8 mouse cellular contexts compared by ENCODE assay signal in the genomic region with DNA sequence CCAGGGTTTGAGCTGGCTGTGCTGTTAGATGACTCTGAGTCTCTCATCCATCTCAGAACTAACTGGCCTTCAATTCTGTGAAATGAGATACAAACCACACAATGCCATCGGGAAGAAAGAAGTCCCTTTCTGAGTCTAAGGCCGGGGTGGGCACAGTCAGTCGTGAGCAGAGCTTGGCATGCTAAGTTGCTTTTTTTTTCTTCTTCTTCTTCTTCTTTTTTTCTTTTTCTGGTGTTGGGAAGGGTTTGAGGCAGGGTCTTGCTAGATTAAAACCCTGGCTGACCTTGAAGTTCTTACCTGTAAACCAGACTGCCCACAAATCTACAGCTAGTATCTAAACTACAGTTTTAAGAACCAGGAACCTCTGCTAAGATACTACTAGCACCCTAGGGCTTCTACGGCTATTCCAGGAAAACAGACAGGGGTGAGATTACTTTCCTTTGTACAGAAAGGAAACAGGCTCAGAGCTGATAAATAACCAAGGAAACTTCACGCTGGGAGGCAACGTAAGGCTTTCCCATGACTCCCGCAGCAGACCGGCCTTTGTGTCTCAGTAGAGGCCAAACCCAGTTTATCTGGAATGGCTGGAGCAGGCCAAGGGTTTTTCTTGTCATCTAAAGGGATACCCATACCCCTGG. TPM values are rescaled to one million over a fixed set of nuclear protein-coding genes. Genes with fewer than 3 reads are reported as not detected.
DNase-seq lines count a peak whose midpoint lies in the region; ATAC-seq and TF ChIP-seq lines count a peak whose summit lies in the region.

No protein-coding gene starts in this region.

- H3K27ac ChIP-seq in heart, embryonic 14.5 days (replicated peaks in 1 of 2; ENCODE audit: control insufficient read depth in 1 of 2, insufficient read depth in 1 of 2, low read depth in 2 of 2, low read length in 2 of 2), result peak overlapping the region; percentile 65 to 85
- H3K27ac ChIP-seq in MEL (ENCODE audit: control insufficient read depth, low read depth, low read length), result peak overlapping the region; percentile 77
- H3K27ac ChIP-seq in hindbrain, embryonic 11.5 days (ENCODE audit: low read depth, low read length), result no peak overlapping the region
- H3K27ac ChIP-seq in midbrain, embryonic 10.5 days (replicated peaks), result peak overlapping the region; percentile 82

- no peak for DNase-seq in heart, postnatal 10 days
- DNase-seq in MEL (ENCODE audit: low read depth, low spot score), result peak; percentile 85
- DNase-seq in hindbrain, embryonic 11.5 days (ENCODE audit: low spot score), result no peak
- no peak for DNase-seq in midbrain, embryonic 10.5 days (ENCODE audit: low spot score)
- DNase-seq in urinary bladder, postnatal 25 days (ENCODE audit: low spot score), result no peak
- no peak for DNase-seq in layer of hippocampus, postnatal 14 days (ENCODE audit: low spot score in 2 of 2)
- no peak for DNase-seq in right cerebral cortex, adult 18-20 months

- no peak; a peak in 1 of 4 replicates for TF ChIP-seq POLR2A in MEL (IDR thresholded peaks at IDR 0.05; ENCODE audit: control insufficient read depth in 1 of 2, insufficient read depth in 1 of 2, low read depth in 1 of 2, low read length in 2 of 2, poor library complexity in 1 of 2)

- peak; percentile 69 to 83; a peak in 3 of 4 replicates for TF ChIP-seq EP300 in MEL (IDR thresholded peaks at IDR 0.05; ENCODE audit: low read depth in 1 of 2, low read length in 2 of 2)

- H3K4me2 ChIP-seq in heart, embryonic 14.5 days (ENCODE audit: low read length), result peak overlapping the region; percentile 82
- H3K4me2 ChIP-seq in hindbrain, embryonic 11.5 days (replicated peaks; ENCODE audit: low read depth, low read length), result peak overlapping the region; percentile 67

- H3K36me3 ChIP-seq in heart, embryonic 14.5 days (ENCODE audit: control insufficient read depth, insufficient read depth, low read length), result peaks cover 26% of the 10 kb centered on the region
- peaks cover 0 to 8% of the 10 kb centered on the region in 2 experiments; a peak in 2 of 4 replicates for H3K36me3 ChIP-seq in MEL (ENCODE audit: control insufficient read depth in 1 of 2, insufficient read depth in 2 of 2, low read length in 2 of 2)
- no peaks in the 10 kb centered on the region for H3K36me3 ChIP-seq in hindbrain, embryonic 11.5 days (ENCODE audit: control insufficient read depth, insufficient read depth, low read length)
- peaks cover 27% of the 10 kb centered on the region for H3K36me3 ChIP-seq in midbrain, embryonic 10.5 days

- H3K27me3 ChIP-seq in heart, embryonic 14.5 days (ENCODE audit: control insufficient read depth, insufficient read depth, low read length), result peaks cover 7% of the 10 kb centered on the region; the same call in 1 of the 2 replicates
- no peaks in the 10 kb centered on the region for H3K27me3 ChIP-seq in MEL (ENCODE audit: control insufficient read depth in 1 of 2, insufficient read depth in 2 of 2, low read length in 2 of 2)
- peaks cover 2% of the 10 kb centered on the region for H3K27me3 ChIP-seq in hindbrain, embryonic 11.5 days (ENCODE audit: control insufficient read depth, insufficient read depth, low read length)
- peaks cover 29% of the 10 kb centered on the region for H3K27me3 ChIP-seq in midbrain, embryonic 10.5 days (ENCODE audit: low read depth, poor library complexity, severe bottlenecking)

- H3K9ac ChIP-seq in heart, embryonic 14.5 days (ENCODE audit: low read length), result peak overlapping the region; percentile 78
- H3K9ac ChIP-seq in MEL (ENCODE audit: control insufficient read depth, low read depth, low read length, poor library complexity, severe bottlenecking), result peak overlapping the region; percentile 80
- H3K9ac ChIP-seq in hindbrain, embryonic 11.5 days (ENCODE audit: low read depth, low read length), result peak overlapping the region; percentile 37; the same call in 1 of the 2 replicates

- WGBS in heart, embryonic 14.5 days, result 24% methylated on average over 8 of the region's 8 CpGs
- 38% methylated on average over 8 of the region's 8 CpGs for WGBS in hindbrain, embryonic 11.5 days
- 39% methylated on average over 8 of the region's 8 CpGs for WGBS in midbrain, embryonic 10.5 days

- TF ChIP-seq CTCF in MEL (IDR thresholded peaks at IDR 0.05 in 2 of 3, conservative IDR thresholded peaks at IDR 0.05 in 1 of 3; ENCODE audit: control insufficient read depth in 1 of 3, insufficient read depth in 1 of 3, low read depth in 2 of 3, low read length in 3 of 3, poor library complexity in 1 of 3, severe bottlenecking in 1 of 3), result no peak

- peaks cover 10 to 17% of the 10 kb centered on the region in 2 experiments for H3K4me1 ChIP-seq in heart, embryonic 14.5 days (ENCODE audit: control insufficient read depth in 2 of 2, insufficient read depth in 2 of 2, low read length in 2 of 2)
- H3K4me1 ChIP-seq in MEL (ENCODE audit: control insufficient read depth in 1 of 2, insufficient read depth in 2 of 2, low read length in 2 of 2), result peaks cover 5 to 17% of the 10 kb centered on the region in 2 experiments
- H3K4me1 ChIP-seq in hindbrain, embryonic 11.5 days (replicated peaks; ENCODE audit: control insufficient read depth, insufficient read depth, low read length), result peaks cover 12% of the 10 kb centered on the region; the same call in 1 of the 2 replicates
- peaks cover 51% of the 10 kb centered on the region for H3K4me1 ChIP-seq in midbrain, embryonic 10.5 days

- ATAC-seq in heart, embryonic 14.5 days (ENCODE audit: insufficient number of reproducible peaks, insufficient read depth, low FRiP score, low read depth), result no peak
- ATAC-seq in hindbrain, embryonic 11.5 days (ENCODE audit: low FRiP score), result no peak

- TF ChIP-seq RAD21 in MEL (IDR thresholded peaks at IDR 0.05; ENCODE audit: low read depth, low read length), result no peak

- intact Hi-C loops in heart, postnatal 10 days (cut with DNase I), result no loop called here

- no peaks in the 10 kb centered on the region; the same call in 1 of the 2 replicates for H3K79me2 ChIP-seq in MEL (ENCODE audit: control insufficient read depth, insufficient read depth, low read length, poor library complexity)

- peak overlapping the region; percentile 39 to 42 for H3K4me3 ChIP-seq in heart, embryonic 14.5 days (ENCODE audit: control insufficient read depth in 1 of 2, insufficient read depth in 1 of 2, low read depth in 1 of 2, low read length in 2 of 2)
- H3K4me3 ChIP-seq in MEL (ENCODE audit: control insufficient read depth in 1 of 2, insufficient read depth in 1 of 2, low read depth in 2 of 2, low read length in 2 of 2), result peak overlapping the region; percentile 46 to 56
- H3K4me3 ChIP-seq in hindbrain, embryonic 11.5 days (ENCODE audit: low read depth, low read length), result peak overlapping the region; percentile 32; the same call in 1 of the 2 replicates
- peak overlapping the region; percentile 57 for H3K4me3 ChIP-seq in midbrain, embryonic 10.5 days

- H3K9me3 ChIP-seq in heart, embryonic 14.5 days (ENCODE audit: control insufficient read depth, low read length), result no peaks in the 10 kb centered on the region
- no peaks in the 10 kb centered on the region for H3K9me3 ChIP-seq in MEL (replicated peaks; ENCODE audit: insufficient read depth, low read length)
- H3K9me3 ChIP-seq in hindbrain, embryonic 11.5 days (ENCODE audit: control insufficient read depth, low read length), result no peaks in the 10 kb centered on the region
- no peaks in the 10 kb centered on the region for H3K9me3 ChIP-seq in midbrain, embryonic 10.5 days (replicated peaks)

TF ChIP-seq in MEL, 35 proteins besides CTCF, POLR2A, EP300 and RAD21 (continues in another document):
- 0 out of 2 replicates have a peak, but pooled peaks have one; percentile 33 for TF ChIP-seq MYC (IDR thresholded peaks at IDR 0.05; ENCODE audit: low read depth, low read length)

RNA-seq across cellular contexts. Expression of gene Galk1, which starts 8.2 kb away (rescaled TPM):
- polyA plus RNA-seq in heart, embryonic 14.5 days (2014; fragmentation: Nextera tagmentation; extraction: Ambion mirVana), result 126 and 128 TPM in 2 replicates
- total RNA-seq in heart, postnatal 10 days (2021), result 10 to 100 TPM; 31.7 to 33.1 TPM
- 253 and 322 TPM in 2 replicates for total RNA-seq in MEL (2012; rRNA removed)
- polyA plus RNA-seq in MEL (2012; ENCODE audit: insufficient read depth in 1 of 2, insufficient read length in 2 of 2, low read depth in 1 of 2, low replicate concordance in 2 of 2, missing spikeins in 1 of 2), result 100 to 1,000 TPM in 1 of 2 experiments, not detected in 1; 326 TPM
- 89.0 and 96.3 TPM in 2 replicates for polyA plus RNA-seq in hindbrain, embryonic 11.5 days (2014; fragmentation: Nextera tagmentation; extraction: Ambion mirVana)
- polyA plus RNA-seq in midbrain, embryonic 10.5 days (2016; fragmentation: Nextera tagmentation; extraction: Ambion mirVana), result 161 and 210 TPM in 2 replicates
- 10 to 100 TPM; 14.6 to 16.9 TPM for total RNA-seq in layer of hippocampus, postnatal 14 days (2021)

RNA-seq across cellular contexts. Expression of gene H3f3b, which starts 23.5 kb away (rescaled TPM):
- 649 and 684 TPM in 2 replicates for polyA plus RNA-seq in heart, embryonic 14.5 days (2014; fragmentation: Nextera tagmentation; extraction: Ambion mirVana)
- total RNA-seq in heart, postnatal 10 days (2021), result 100 to 1,000 TPM; 338 to 393 TPM
- total RNA-seq in MEL (2012; rRNA removed), result 451 and 498 TPM in 2 replicates
- polyA plus RNA-seq in MEL (2012; ENCODE audit: insufficient read depth in 1 of 2, insufficient read length in 2 of 2, low read depth in 1 of 2, low replicate concordance in 2 of 2, missing spikeins in 1 of 2), result 100 to 1,000 TPM in 1 of 2 experiments, 10 to 100 TPM in 1; 96.6 to 767 TPM
- 2,172 and 2,203 TPM in 2 replicates for polyA plus RNA-seq in hindbrain, embryonic 11.5 days (2014; fragmentation: Nextera tagmentation; extraction: Ambion mirVana)
- polyA plus RNA-seq in midbrain, embryonic 10.5 days (2016; fragmentation: Nextera tagmentation; extraction: Ambion mirVana), result 1,512 and 1,693 TPM in 2 replicates
- total RNA-seq in layer of hippocampus, postnatal 14 days (2021), result 100 to 1,000 TPM; 338 to 355 TPM

RNA-seq across cellular contexts. Expression of gene Unk, which starts 25.8 kb away (rescaled TPM):
- 19.3 and 20.9 TPM in 2 replicates for polyA plus RNA-seq in heart, embryonic 14.5 days (2014; fragmentation: Nextera tagmentation; extraction: Ambion mirVana)
- total RNA-seq in heart, postnatal 10 days (2021), result 10 to 100 TPM; 16.3 to 17.0 TPM
- total RNA-seq in MEL (2012; rRNA removed), result 21.7 and 24.0 TPM in 2 replicates
- 10 to 100 TPM in 1 of 2 experiments, not detected in 1; 42.3 TPM for polyA plus RNA-seq in MEL (2012; ENCODE audit: insufficient read depth in 1 of 2, insufficient read length in 2 of 2, low read depth in 1 of 2, low replicate concordance in 2 of 2, missing spikeins in 1 of 2)
- polyA plus RNA-seq in hindbrain, embryonic 11.5 days (2014; fragmentation: Nextera tagmentation; extraction: Ambion mirVana), result 25.8 and 26.9 TPM in 2 replicates
- 46.4 and 52.2 TPM in 2 replicates for polyA plus RNA-seq in midbrain, embryonic 10.5 days (2016; fragmentation: Nextera tagmentation; extraction: Ambion mirVana)
- total RNA-seq in layer of hippocampus, postnatal 14 days (2021), result 10 to 100 TPM; 22.0 to 25.3 TPM

RNA-seq across cellular contexts. Expression of gene Itgb4, which starts 29.8 kb away (rescaled TPM):
- 0.84 and 0.93 TPM in 2 replicates for polyA plus RNA-seq in heart, embryonic 14.5 days (2014; fragmentation: Nextera tagmentation; extraction: Ambion mirVana)
- total RNA-seq in heart, postnatal 10 days (2021), result 1 to 10 TPM; 4.8 to 5.5 TPM
- total RNA-seq in MEL (2012; rRNA removed), result 0.39 and 0.69 TPM in 2 replicates
- polyA plus RNA-seq in MEL (2012; ENCODE audit: insufficient read depth in 1 of 2, insufficient read length in 2 of 2, low read depth in 1 of 2, low replicate concordance in 2 of 2, missing spikeins in 1 of 2), result under 1 TPM in 1 of 2 experiments, not detected in 1; 0.85 TPM
- polyA plus RNA-seq in hindbrain, embryonic 11.5 days (2014; fragmentation: Nextera tagmentation; extraction: Ambion mirVana), result 0.36 and 0.82 TPM in 2 replicates
- polyA plus RNA-seq in midbrain, embryonic 10.5 days (2016; fragmentation: Nextera tagmentation; extraction: Ambion mirVana), result 0.63 and 0.67 TPM in 2 replicates
- 1 to 10 TPM; 1.4 to 2.2 TPM for total RNA-seq in layer of hippocampus, postnatal 14 days (2021)
